Mouse (Mus musculus) spleen, adult 2 months (tissue): Measurements from ENCODE around the gene Ldb2.

Source experiments
- CTCF ChIP-seq: fragments of 200-500 bp; IDR thresholded peaks from 2 replicates; pipeline ENCODE4 v1.5.1; 2011; ENCODE audit warnings: mild to moderate bottlenecking, inconsistent platforms; ENCODE audit not compliant: insufficient read depth, insufficient read length, insufficient replicate concordance; ENCODE audit errors: extremely low read depth
- POLR2A ChIP-seq: fragments of 200-500 bp; IDR thresholded peaks from 2 replicates; pipeline ENCODE4 v1.6.1; 2011; ENCODE audit warnings: low read depth, low read length, inconsistent platforms

GRCm38 (mm10) chr5:44686344-44686743 is 113.1 kb downstream of the Ldb2 start:
- TF ChIP-seq CTCF (no peak), POLR2A (no peak)
